Mouse (Mus musculus) Patski (cell line): ENCODE results near the gene Megf8. TPM values are rescaled to one million over a fixed set of nuclear protein-coding genes. Genes with fewer than 3 reads are reported as not detected.

Experiments used
- ATAC-seq: fragments of 100-300 bp; one replicate; pipeline ENCODE4 v1.8.0; 2021
- CTCF ChIA-PET: fragments of 350-600 bp; sonication (Branson Sonifier 250); formaldehyde crosslinking; loops from one replicate; lab custom pipeline; 2022; ENCODE audit warnings: inconsistent platforms; lab: Charles Lee
- POLR2A ChIA-PET: fragments of 350-600 bp; sonication (Branson Sonifier 250); formaldehyde crosslinking; loops from one replicate; lab custom pipeline; 2022; ENCODE audit warnings: antibody characterized with exemption, inconsistent platforms; lab: Charles Lee
- DNase-seq: peaks from one replicate; pipeline ENCODE4 v3.0.0-alpha.2; 2011; ENCODE audit warnings: low read depth, low spot score
- H3K27me3 ChIP-seq: fragments of 371-371 bp; one replicate; pipeline ENCODE4 v1.5.1; 2021
- CTCF ChIP-seq: fragments of 100-300 bp; IDR thresholded peaks from one replicate; pipeline ENCODE4 v1.5.1; 2021
- in situ Hi-C: fragments of 300-500 bp; cut with MboI; formaldehyde crosslinking; loops from 3 replicates; pipeline ENCODE4 v1.11.1; 2018; ENCODE audit warnings: low pct_unique_long_range_greater_than_20kb, mixed read lengths
- polyA plus RNA-seq: library from polyadenylated mRNA; unstranded; gene quantifications from one replicate; pipeline ENCODE4 v1.2.3, GENCODE M21; 2021

The Megf8 gene
- polyA plus RNA-seq, 1 experiment from 2014 or later: 105 TPM

- in situ Hi-C loops: no loop called here
- ATAC-seq: no peak
- DNase-seq: no peak
- H3K27me3 ChIP-seq: no peaks in the 10 kb centered on the region
- TF ChIP-seq CTCF: no peak
- ChIA-PET POLR2A (no interaction called here), CTCF (interaction anchor here (1.1 to 1.4 kb wide), 2 partner anchors 19 to 22 kb away, joined by 3 read pairs; partner anchors contain the start of gene Megf8)
These were observed 22.5 kb upstream of the Megf8 start for GRCm38 (mm10) chr7:25294495-25294894.

DNA sequence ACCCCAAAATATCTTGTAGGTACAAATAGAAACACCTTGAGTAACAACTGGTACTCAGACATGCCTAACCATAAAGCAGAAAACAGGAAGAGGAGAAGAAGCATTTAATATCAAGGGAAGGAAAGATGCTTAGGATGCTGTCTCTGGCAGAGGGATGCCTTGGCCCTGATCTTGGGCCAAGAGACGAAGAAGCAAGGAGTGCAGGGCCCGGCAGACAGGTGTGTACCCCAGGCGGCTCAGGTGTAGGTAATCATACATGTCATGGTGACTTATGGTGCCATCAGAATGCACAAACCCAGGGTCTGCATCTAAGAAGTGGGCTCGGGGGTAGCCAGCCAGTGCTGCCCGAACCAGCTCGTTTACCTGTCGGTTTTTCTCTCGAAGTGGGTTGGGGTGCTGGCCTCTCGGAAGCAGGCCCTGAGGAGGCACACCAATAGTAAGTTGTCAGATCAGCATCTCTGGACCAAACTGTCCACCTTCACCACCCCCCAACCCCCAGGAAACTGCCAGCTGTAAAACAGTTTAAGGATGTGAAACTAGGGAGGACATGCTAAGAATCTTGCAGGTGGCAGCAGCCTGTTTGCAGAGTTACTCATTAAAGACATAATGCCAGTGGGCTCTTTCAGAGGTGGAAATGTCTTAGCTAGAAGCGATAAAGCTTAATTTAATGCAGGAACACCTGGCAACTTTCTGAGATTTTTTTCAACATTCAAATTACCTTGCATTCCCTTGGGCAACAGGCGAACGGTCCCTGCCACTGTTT is 21.8 kb upstream of the Megf8 start:
- DNase-seq (no peak), ATAC-seq (no peak)
- ChIA-PET CTCF (interaction anchor here (1.1 to 1.4 kb wide), 4 partner anchors 19 to 95 kb away, joined by 3 to 5 read pairs (median 4); partner anchors contain the start of gene Megf8), POLR2A (no interaction called here)
- in situ Hi-C loops: no loop called here
- no peak for TF ChIP-seq CTCF
- no peaks in the 10 kb centered on the region for H3K27me3 ChIP-seq

GRCm38 (mm10) chr7:25296945-25297453 is 20.0 kb upstream of the Megf8 start:
- no peak for TF ChIP-seq CTCF
- ATAC-seq (no peak), DNase-seq (no peak)

GRCm38 (mm10) chr7:25297454-25298325 is 19.3 kb upstream of the Megf8 start, which contains the start of gene Pafah1b3:
TSS of gene Pafah1b3 (minus strand) at chr7:25297986.
- ChIA-PET CTCF (interaction anchor here (0.7 to 2.0 kb wide), 15 partner anchors 9 to 192 kb away, joined by 3 to 17 read pairs (median 4); partner anchors contain the start of genes Gsk3a and Megf8), POLR2A (interaction anchor here (0.8 to 1.2 kb wide), 6 partner anchors 11 to 19 kb away, joined by 3 to 5 read pairs (median 3); partner anchors contain the start of gene Megf8)
- H3K27me3 ChIP-seq: no peaks in the 10 kb centered on the region
- in situ Hi-C loops: no loop called here
- no peak for DNase-seq
- no peak for TF ChIP-seq CTCF
- ATAC-seq: peak; percentile 84

More at GRCm38 (mm10) chr7:25296945-25297453, 20.0 kb upstream of the Megf8 start:
- ChIA-PET POLR2A (interaction anchor here (1.1 kb wide), 2 partner anchors 16 to 17 kb away, joined by 3 to 5 read pairs; no protein-coding TSS in a partner anchor), CTCF (interaction anchor here (0.9 to 2.0 kb wide), 7 partner anchors 8 to 105 kb away, joined by 3 to 17 read pairs (median 4); partner anchors contain the start of gene Megf8)
- H3K27me3 ChIP-seq: no peaks in the 10 kb centered on the region
- in situ Hi-C loops: no loop called here

DNA sequence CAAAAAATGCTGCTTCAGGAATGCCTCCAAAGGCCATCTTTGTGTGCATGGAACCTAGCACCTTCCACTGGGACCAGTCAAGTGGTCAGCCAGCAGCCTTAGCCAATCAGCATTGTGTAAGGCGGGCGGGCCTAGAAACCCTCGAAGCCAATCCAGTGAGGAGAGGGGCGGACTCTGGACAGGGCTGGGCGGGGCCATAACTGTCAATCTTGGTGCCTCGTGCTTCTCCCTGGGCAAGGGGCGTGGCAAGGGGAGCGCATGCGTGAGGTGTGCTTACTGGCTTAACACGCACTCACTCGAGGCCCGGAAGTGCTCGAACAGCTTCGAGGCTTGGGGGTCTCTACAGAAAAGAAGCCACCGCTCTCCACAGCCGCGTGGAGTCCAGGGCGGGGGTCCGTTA is 15.9 kb upstream of the Megf8 start, which contains the start of gene Prr19:
Prr19 (plus strand) TSS at position 349 of the 400 bp plus-strand sequence.
- ChIA-PET POLR2A (no interaction called here), CTCF (interaction anchor here (0.8 to 3.4 kb wide), 2 partner anchors 9 to 15 kb away, joined by 3 to 14 read pairs; partner anchors contain the start of gene Megf8)
- TF ChIP-seq CTCF: no peak
- DNase-seq: no peak
- H3K27me3 ChIP-seq: peaks cover 4% of the 10 kb centered on the region
- in situ Hi-C loops: no loop called here
- no peak for ATAC-seq

- ATAC-seq: no peak
- CTCF ChIA-PET: interaction anchor here (3.4 kb wide), 1 partner anchor 13 kb away, joined by 14 read pairs; the partner anchor contains the start of gene Megf8
- peaks cover 12% of the 10 kb centered on the region for H3K27me3 ChIP-seq
- in situ Hi-C loops: no loop called here
- POLR2A ChIA-PET: no interaction called here
- TF ChIP-seq CTCF: no peak
- no peak for DNase-seq
These were observed 13.8 kb upstream of the Megf8 start for GRCm38 (mm10) chr7:25303003-25303684.

DNA sequence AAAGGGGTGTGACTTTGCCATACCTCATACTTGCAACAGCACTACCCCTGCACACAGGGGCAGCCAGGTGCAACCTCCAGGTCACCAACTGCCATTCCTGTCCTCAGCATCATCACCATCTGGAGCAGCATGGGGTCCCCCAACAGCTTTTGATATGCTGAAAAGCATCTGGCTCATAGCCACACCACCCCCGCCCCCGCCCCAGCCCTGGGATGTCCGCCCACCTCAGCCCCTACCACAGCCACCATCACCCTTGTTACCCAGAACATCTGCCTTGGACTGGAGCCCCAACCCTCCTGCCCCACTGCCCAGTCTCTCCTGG is 13.3 kb upstream of the Megf8 start:
- POLR2A ChIA-PET: no interaction called here
- no peak for TF ChIP-seq CTCF

DNA sequence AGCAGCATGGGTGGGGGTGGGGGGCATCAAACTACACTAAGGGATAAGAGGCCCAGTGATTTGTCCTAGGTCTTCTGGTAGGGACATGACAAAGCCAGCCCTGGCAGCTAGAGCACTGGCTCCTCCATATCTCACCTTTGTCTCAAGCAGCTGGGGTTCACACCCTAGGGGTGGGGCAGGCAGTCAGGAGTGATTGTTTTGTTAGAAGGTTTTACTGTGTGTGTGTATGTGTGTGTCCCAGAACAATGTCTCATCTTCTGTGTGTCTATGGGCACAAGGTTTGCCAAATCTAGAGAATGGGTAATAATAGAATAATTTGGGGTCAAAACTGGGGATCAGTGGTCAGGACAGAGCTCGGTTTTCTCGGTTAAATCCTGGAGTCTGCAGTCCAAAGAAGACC is 11.5 kb upstream of the Megf8 start:
- ATAC-seq (no peak), DNase-seq (no peak)
- ChIA-PET CTCF (interaction anchor here (0.7 to 2.7 kb wide), 3 partner anchors 9 to 64 kb away, joined by 3 to 9 read pairs (median 3); partner anchors contain the start of gene Megf8), POLR2A (no interaction called here)
- peaks cover 12% of the 10 kb centered on the region for H3K27me3 ChIP-seq
- no peak for TF ChIP-seq CTCF
- in situ Hi-C loops: no loop called here

More for the DNA sequence above, 13.3 kb upstream of the Megf8 start:
- CTCF ChIA-PET: no interaction called here
- ATAC-seq (no peak), DNase-seq (no peak)
- peaks cover 12% of the 10 kb centered on the region for H3K27me3 ChIP-seq
- in situ Hi-C loops: no loop called here

- peaks cover 12% of the 10 kb centered on the region for H3K27me3 ChIP-seq
- in situ Hi-C loops: no loop called here
- ChIA-PET CTCF (interaction anchor here (1.5 to 2.7 kb wide), 2 partner anchors 8 to 10 kb away, joined by 4 to 9 read pairs; partner anchors contain the start of genes Megf8 and Pafah1b3), POLR2A (no interaction called here)
- ATAC-seq (peak; percentile 59), DNase-seq (no peak)
- TF ChIP-seq CTCF: no peak
These were observed 10.9 kb upstream of the Megf8 start, which contains the start of gene Tmem145 for GRCm38 (mm10) chr7:25305956-25306613. TSS of gene Tmem145 (plus strand) at chr7:25306106.
